Mouse (Mus musculus) liver, postnatal 0 days (tissue): ENCODE results near the gene Fitm1. TPM values are rescaled to one million over a fixed set of nuclear protein-coding genes. Genes with fewer than 3 reads are reported as not detected.

Experiments
- ATAC-seq: fragments of 200-750 bp; cut with Nextera tagmentation; 2 replicates; pipeline ENCODE4 v1.8.0; 2017; ENCODE audit warnings: mild to moderate bottlenecking, moderate library complexity
- DNase-seq: peaks from one replicate; pipeline ENCODE4 v3.0.0-alpha.2; 2016
- H3K27ac ChIP-seq: fragments of 300-500 bp; sonication (generic); 2 replicates; pipeline ENCODE4 v1.5.1; 2014; ENCODE audit warnings: antibody characterized with exemption, moderate library complexity, mild to moderate bottlenecking, low read depth
- H3K27me3 ChIP-seq: fragments of 300-500 bp; sonication (generic); 2 replicates; pipeline ENCODE4 v1.6.1; 2014; ENCODE audit warnings: low read length, control low read depth, mixed read lengths; ENCODE audit not compliant: insufficient read depth
- H3K36me3 ChIP-seq: fragments of 300-500 bp; sonication (generic); replicated peaks from 2 replicates; pipeline ENCODE4 v1.6.1; 2014; ENCODE audit warnings: mild to moderate bottlenecking, control low read depth, low read length, moderate library complexity, mixed read lengths; ENCODE audit not compliant: insufficient read depth
- H3K4me1 ChIP-seq: fragments of 300-500 bp; sonication (generic); 2 replicates; pipeline ENCODE4 v1.6.1; 2014; ENCODE audit warnings: antibody characterized with exemption, mild to moderate bottlenecking, control low read depth; ENCODE audit not compliant: insufficient read depth
- H3K4me2 ChIP-seq: fragments of 300-500 bp; sonication (generic); 2 replicates; pipeline ENCODE4 v1.6.1; 2014; ENCODE audit warnings: low read depth, mild to moderate bottlenecking, low read length, moderate library complexity, mixed read lengths
- H3K4me3 ChIP-seq: fragments of 300-500 bp; sonication (generic); 2 replicates; pipeline ENCODE4 v1.5.1; 2014; ENCODE audit warnings: low read depth, low read length
- H3K9ac ChIP-seq: fragments of 300-500 bp; sonication (generic); replicated peaks from 2 replicates; pipeline ENCODE4 v1.6.1; 2014; ENCODE audit warnings: mild to moderate bottlenecking, moderate library complexity
- H3K9me3 ChIP-seq: fragments of 300-500 bp; sonication (generic); 2 replicates; pipeline ENCODE4 v1.6.1; 2016; ENCODE audit warnings: mild to moderate bottlenecking, control low read depth, low read length, mixed read lengths
- CTCF ChIP-seq: sonication (generic); IDR thresholded peaks from 2 replicates; pipeline ENCODE4 v1.5.1; 2016; ENCODE audit warnings: antibody characterized with exemption, low read depth
- EP300 ChIP-seq: IDR thresholded peaks from 2 replicates; pipeline ENCODE4 v1.6.1; 2016; ENCODE audit warnings: antibody characterized with exemption, low read depth, mild to moderate bottlenecking
- WGBS: fragments of 180-500 bp; shearing (Covaris S2); extraction: QIAGEN DNeasy Blood & Tissue Kit; methylation state at CpG from one replicate; pipeline ENCODE4 v1.1.7; 2014; ENCODE audit not compliant: insufficient replicate concordance; 5-methylcytosine and 5-hydroxymethylcytosine counted together
- polyA plus RNA-seq: library from polyadenylated mRNA; unstranded; fragments of >200 nt; fragmentation: Nextera tagmentation; extraction: Ambion mirVana; gene quantifications from 2 replicates; pipeline ENCODE4 v1.2.1, GENCODE M21; 2015

The Fitm1 gene
- polyA plus RNA-seq, 1 experiment from 2014 or later = 1.8 TPM

DNA sequence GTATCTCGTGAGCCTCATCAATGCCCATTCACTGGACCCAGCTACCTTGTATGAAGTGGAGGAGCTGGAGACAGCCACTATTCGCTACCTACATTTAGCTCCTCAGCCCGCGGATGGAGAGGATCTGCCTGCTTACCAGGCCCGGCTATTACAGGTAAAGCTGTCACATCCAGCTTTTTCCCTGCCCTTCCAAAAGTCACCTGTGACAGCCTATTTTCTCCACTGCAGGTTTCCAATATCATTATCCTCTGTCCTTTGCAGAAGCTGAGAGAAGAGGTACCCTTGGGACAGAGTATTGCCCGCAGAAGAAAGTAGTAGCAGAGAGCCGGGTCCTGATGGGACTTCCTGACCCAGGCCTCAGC lies 27.8 kb downstream of the Fitm1 start, which contains the start of gene Irf9:
TSS of gene Irf9 (plus strand) at position 301 of the 362 bp plus-strand sequence.
- peaks cover 80% of the 10 kb centered on the region for H3K36me3 ChIP-seq
- no peaks in the 10 kb centered on the region for H3K9me3 ChIP-seq
- TF ChIP-seq EP300 (no peak), CTCF (no peak)
- DNase-seq (no peak), ATAC-seq (no peak)
- 67% methylated on average over 7 of the region's 7 CpGs for WGBS
- H3K4me2 ChIP-seq = peak within 1 kb of the TSS; percentile 75
- H3K9ac ChIP-seq = peak within 1 kb of the TSS; percentile 96
- H3K4me3 ChIP-seq = peak within 1 kb of the TSS; percentile 78
- peak within 1 kb of the TSS; percentile 99 for H3K27ac ChIP-seq
- peaks cover 36% of the 10 kb centered on the region for H3K4me1 ChIP-seq
- H3K27me3 ChIP-seq = no peaks in the 10 kb centered on the region

DNA sequence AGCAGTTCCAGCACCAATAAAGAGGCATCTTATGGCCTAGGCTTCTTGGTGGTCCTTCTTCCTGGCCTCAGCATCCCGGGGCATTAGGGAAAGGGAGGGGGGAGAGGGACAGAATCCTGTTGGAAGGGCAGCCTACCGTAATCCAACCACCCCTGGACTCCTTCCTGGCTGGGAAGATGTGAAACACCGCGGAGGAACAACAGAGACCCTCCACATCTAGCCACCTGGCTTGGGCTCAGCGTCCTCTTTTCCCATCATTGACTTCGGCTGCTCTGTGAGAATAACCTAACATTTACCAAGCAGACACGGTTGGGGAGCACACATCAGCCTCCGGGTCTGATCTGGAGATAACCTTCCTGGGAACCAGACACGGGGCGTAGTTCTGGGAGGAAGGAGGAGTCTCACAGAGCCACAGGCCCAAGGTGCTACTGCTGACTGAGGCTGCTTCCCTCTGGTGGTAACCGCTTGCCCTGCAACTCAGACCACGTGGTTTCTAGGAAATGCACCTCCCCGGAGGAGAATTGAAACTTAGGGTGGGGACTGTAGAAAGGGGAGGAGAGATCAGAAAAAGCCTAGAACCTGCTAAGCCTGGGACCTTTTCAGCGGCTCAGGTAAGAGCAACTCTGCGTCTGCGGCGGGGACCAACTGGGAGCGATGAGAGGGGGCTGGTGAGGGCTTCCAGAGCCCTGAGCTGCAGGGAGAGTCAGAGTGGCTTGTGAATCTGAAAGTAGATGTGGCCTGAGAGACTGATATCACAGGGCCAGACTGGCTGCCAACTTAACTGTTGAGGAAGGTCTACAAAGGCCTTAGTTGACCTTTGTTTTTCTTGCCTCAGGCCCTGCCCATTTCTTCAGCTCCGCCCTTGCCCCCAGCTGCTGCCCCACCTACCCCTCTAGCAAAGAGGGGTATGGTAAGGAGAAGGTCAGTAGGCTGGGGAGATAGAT lies 28.5 kb downstream of the Fitm1 start:
- H3K4me3 ChIP-seq = peak overlapping the region; percentile 78
- WGBS = 8% methylated on average over 19 of the region's 19 CpGs
- ATAC-seq = peak; percentile 96
- DNase-seq = peak; percentile 95
- H3K36me3 ChIP-seq = peaks cover 80% of the 10 kb centered on the region
- TF ChIP-seq EP300 (peak; percentile 88; the same call in 1 of the 2 replicates), CTCF (peak; percentile 99)
- H3K4me1 ChIP-seq = peaks cover 36% of the 10 kb centered on the region
- H3K27me3 ChIP-seq = no peaks in the 10 kb centered on the region
- peak overlapping the region; percentile 99 for H3K27ac ChIP-seq
- H3K9ac ChIP-seq = peak overlapping the region; percentile 96
- no peaks in the 10 kb centered on the region for H3K9me3 ChIP-seq
- H3K4me2 ChIP-seq = peak overlapping the region; percentile 75

- peak overlapping the region; percentile 75 for H3K4me2 ChIP-seq
- H3K27ac ChIP-seq = peak overlapping the region; percentile 99
- H3K27me3 ChIP-seq = no peaks in the 10 kb centered on the region
- H3K4me1 ChIP-seq = peaks cover 36% of the 10 kb centered on the region
- peaks cover 80% of the 10 kb centered on the region for H3K36me3 ChIP-seq
- peak overlapping the region; percentile 78 for H3K4me3 ChIP-seq
- peak overlapping the region; percentile 96 for H3K9ac ChIP-seq
- H3K9me3 ChIP-seq = no peaks in the 10 kb centered on the region
- no peak for TF ChIP-seq EP300
- no peak for TF ChIP-seq CTCF
- DNase-seq (no peak), ATAC-seq (no peak)
- WGBS = 83% methylated on average over 11 of the region's 11 CpGs
Observed at GRCm38 (mm10) chr14:55604823-55605222, 29.4 kb downstream of the Fitm1 start.

- H3K4me1 ChIP-seq = peaks cover 36% of the 10 kb centered on the region
- peaks cover 81% of the 10 kb centered on the region for H3K36me3 ChIP-seq
- peak overlapping the region; percentile 96 for H3K9ac ChIP-seq
- 74% methylated on average over 16 of the region's 16 CpGs for WGBS
- H3K27me3 ChIP-seq = no peaks in the 10 kb centered on the region
- no peak for TF ChIP-seq EP300
- no peak for TF ChIP-seq CTCF
- H3K9me3 ChIP-seq = no peaks in the 10 kb centered on the region
- DNase-seq (no peak), ATAC-seq (no peak)
- H3K4me3 ChIP-seq = peak overlapping the region; percentile 78
- H3K4me2 ChIP-seq = peak overlapping the region; percentile 75
- peak overlapping the region; percentile 44 for H3K27ac ChIP-seq
Observed at GRCm38 (mm10) chr14:55605743-55606459, 30.5 kb downstream of the Fitm1 start.

DNA sequence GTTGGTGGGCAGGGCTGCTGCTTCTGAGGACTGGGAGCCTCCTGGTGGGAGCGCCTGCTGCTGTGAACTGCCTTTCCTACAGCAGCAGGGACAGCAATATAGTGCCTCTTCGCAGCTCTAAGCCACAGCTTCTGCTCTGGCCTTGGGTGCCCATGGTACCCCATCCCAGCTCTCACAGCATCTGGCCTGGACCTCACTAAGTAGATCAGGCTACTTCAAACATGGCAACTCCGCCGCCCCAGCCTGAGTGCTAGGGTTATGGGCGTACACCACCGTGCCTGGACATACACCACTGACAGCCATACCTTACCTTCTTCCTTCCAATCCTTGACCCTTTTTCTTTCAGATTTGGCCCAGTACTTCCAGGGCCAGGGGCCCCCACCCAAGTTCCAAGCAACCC lies 32.9 kb downstream of the Fitm1 start:
- Histone ChIP-seq H3K4me1 (peaks cover 27% of the 10 kb centered on the region), H3K4me2 (no peak overlapping the region), H3K4me3 (no peak overlapping the region), H3K27ac (no peak overlapping the region), H3K27me3 (no peaks in the 10 kb centered on the region), H3K36me3 (peaks cover 58% of the 10 kb centered on the region), H3K9ac (no peak overlapping the region), H3K9me3 (no peaks in the 10 kb centered on the region)
- TF ChIP-seq EP300 = no peak
- no peak for TF ChIP-seq CTCF
- WGBS = 95% methylated on average over 6 of the region's 6 CpGs
- DNase-seq = no peak
- no peak for ATAC-seq

GRCm38 (mm10) chr14:55613346-55613745 lies 37.9 kb downstream of the Fitm1 start:
- 59% methylated on average over 6 of the region's 6 CpGs for WGBS
- DNase-seq (no peak), ATAC-seq (no peak)
- no peak for TF ChIP-seq EP300
- TF ChIP-seq CTCF = no peak
- Histone ChIP-seq H3K4me1 (peaks cover 15% of the 10 kb centered on the region), H3K4me3 (no peak overlapping the region), H3K9ac (no peak overlapping the region), H3K4me2 (no peak overlapping the region), H3K36me3 (peaks cover 27% of the 10 kb centered on the region), H3K9me3 (no peaks in the 10 kb centered on the region), H3K27me3 (0 out of 2 replicates have a peak, but pooled peaks cover 2% of the 10 kb centered on the region), H3K27ac (peak overlapping the region; percentile 31; the same call in 1 of the 2 replicates)
